Mouse (Mus musculus): Measurements from ENCODE around the gene Mtch2.
"Not testable (repeated sequence)": the region's sequence is repeated elsewhere in the genome, so short reads cannot be mapped to it uniquely, and the experiment has no call there.

The Mtch2 gene

DNA sequence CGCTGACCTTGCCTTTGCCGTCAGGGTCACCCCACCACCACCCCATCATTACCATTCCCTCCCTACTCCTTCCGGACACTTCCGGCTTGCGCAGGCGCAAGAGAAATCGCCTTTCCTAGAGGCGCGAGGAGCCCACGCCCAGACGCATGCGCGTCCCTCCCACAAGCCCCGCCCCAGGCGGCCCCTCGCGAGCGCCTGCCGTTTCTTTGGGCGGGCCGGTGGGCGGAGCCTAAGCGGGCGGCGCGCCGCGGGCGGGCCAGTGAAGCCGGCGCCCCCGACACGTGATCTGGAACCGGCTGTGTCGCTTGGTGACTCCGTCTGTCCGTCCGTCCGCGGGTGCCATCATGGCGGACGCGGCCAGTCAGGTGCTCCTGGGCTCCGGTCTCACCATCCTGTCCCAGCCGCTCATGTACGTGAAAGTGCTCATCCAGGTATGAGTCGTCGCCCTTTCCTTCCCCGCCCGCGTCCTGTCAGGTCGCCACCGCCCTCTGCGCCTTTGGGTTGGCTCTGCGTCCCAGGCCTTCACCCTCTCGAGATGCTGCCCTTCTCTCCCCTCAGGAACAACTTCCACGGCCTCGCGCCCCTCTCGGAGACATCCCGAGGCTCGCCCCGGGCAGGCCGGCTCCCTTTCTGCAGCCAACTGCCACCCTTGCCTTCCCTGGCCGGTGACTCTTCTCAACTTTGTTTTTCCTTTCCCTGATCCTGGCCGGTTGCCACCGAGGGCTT is at the start of gene Mtch2:
Gene Mtch2, plus strand, starts transcription at position 201 of the 726 bp plus-strand sequence.
- DNase-seq (ENCODE audit: low read depth in 2 of 2, low spot score in 2 of 2) = peak; percentile 93 to 94

DNA sequence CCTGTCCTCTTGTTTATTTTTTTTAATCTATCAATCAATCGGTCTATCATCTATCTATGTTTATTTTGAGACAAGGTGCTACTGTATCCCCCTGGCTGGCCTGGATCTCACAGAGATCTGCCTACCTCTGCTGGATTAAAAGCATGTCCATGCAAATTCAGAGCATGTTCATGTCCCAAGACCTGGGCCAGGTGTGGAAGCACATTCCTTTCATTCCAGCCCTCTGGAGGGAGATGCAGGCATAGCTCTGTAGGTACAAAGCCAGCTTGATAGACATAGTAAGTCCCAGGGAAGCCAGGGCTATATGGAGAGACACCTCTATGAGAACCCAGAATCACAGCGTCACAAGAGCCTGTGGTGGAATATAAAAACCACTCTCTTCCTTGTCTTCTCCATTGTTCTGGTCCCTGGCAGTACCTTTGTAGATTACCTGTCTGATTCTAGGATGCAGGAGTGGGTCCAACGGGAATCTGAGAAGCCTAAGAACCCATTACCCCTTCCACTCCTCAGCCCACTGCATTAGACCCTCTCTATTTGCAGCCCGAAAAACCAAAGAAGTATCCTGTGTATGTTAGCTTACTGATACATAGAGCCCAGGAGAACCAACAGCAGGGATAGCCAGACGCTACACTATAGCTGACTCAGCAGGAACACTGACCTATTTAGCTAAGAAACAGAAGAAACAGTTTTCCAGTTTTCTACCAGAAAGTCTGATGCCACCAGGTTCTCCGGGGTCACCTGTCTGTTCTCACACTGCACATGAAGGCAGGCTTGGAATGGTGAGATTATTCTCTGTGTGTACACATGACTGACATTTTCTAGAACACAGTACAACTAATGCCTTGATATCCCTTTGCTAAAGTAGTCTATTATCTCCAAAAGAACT is 38.5 kb upstream of the Mtch2 start:
- DNase-seq (ENCODE audit: low read depth in 2 of 2, low spot score in 2 of 2) = no peak

DNA sequence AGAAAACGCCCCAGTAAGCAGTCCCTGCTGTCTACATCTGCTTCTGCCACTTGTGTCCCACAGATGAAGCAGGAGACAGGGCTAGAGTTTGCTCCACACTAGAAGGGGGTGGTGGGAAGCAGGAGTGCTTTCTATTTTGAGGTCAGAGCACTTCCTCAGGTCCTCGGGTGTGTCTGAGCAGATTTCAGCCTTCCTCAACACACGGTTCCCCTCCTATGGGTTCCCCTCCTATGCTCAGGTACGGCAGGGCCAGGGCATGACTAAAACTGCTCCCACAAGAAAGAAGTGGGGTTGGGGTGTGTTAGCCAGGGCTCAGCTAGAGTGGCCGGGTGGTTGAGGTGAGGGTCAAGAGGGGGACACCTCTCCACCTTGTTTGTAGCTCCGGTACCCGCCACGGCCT is 36.2 kb upstream of the Mtch2 start:
- no peak for DNase-seq (ENCODE audit: low read depth in 2 of 2, low spot score in 2 of 2)

DNA sequence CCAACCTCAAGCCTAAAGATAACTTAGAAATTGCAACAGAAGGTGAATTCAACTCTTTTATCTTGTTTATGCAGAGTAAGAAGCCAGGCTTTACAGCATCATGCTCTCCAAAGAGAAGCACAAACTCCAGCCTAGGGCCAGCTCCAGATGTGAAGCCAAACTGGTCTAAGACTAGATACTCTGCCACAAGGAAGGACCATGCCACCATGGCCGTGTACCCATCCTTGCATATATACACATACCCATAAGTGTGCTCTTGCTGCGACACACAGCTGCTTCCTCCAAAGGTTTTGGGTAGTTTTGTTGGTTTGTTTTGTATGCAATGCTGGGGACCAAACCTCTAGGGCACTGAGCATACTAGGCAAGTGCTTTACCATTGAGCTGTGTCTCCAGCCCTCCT is 31.7 kb upstream of the Mtch2 start:
- DNase-seq (ENCODE audit: low read depth in 2 of 2, low spot score in 2 of 2) = no peak

DNA sequence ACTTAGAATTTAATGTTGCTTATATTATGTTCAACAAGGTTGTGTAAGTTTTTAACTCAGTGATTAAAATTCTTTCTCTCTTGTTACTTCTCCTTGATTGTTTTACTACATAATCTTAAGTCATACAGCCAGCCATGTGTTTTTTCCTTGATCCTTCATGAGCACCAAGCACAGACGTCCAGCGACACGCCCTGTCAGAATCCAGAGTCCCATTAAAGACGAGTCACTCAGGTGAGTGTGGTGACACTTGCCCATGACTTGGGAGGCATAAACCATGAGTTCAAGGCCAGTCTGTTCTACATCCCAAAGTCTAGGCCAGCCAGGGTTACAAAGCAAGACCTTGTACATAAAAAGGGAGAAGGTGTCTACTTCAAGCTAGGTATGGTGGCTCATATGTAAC is 30.8 kb upstream of the Mtch2 start:
- no peak for DNase-seq (ENCODE audit: low read depth in 2 of 2, low spot score in 2 of 2)

DNA sequence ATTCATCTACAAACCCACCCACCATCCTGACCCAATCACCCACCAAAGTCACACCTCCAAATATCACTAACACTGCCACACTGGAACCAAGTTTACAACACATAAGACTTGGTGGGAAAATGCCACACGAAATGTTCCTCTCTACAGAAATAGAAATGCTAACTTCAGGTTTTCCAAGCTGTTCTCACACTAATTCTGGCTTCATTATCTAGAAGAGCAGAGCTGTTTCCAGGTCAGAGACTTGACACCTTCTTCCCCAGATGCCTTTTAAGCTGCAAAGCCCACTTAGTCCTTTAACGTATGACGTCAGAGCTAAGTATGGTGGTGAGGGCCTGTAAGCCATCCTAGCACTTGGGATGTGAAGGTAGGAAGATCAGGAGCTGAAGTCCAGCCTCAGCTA is 28.2 kb upstream of the Mtch2 start:
- no peak for DNase-seq (ENCODE audit: low read depth in 2 of 2, low spot score in 2 of 2)

DNA sequence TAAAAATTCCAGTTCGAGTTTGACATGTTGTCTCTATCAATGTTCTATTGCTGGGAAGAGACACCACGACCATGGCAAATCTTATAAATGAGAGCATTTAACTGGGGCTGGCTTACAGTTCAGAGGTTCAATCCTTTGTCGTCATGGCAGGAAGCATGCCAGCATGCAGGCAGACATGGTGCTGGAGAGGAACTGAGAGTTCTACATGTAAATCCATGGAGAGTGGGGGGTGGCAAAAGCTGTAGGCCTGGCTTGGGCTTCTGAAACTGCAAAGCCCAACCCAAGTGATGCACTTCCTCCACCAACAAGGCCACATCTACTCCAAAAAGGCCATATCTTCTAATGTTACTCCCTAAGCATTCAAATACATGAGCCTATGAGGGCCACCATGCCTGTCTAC is 26.1 kb upstream of the Mtch2 start:
- DNase-seq (ENCODE audit: low read depth in 2 of 2, low spot score in 2 of 2) = no peak

DNA sequence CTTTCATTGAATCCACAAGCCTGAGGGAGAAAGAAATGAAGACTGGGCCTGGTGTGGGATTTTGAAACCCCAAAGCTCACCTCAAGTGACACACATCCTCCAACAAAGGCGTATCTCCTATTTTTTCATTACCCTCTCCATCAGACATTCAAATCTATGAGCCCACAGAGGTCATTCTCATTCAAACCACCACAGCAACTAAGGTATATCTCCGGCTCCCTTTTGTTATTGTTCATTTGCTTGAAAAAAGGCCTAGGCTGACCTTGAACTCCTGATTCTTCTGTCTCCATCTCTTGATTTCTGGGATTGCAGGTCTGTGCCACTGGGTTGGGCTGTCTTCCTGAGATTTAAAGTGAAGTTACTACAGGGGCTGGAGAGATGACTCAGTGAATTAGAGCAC is 24.0 kb upstream of the Mtch2 start:
- DNase-seq (ENCODE audit: low read depth in 2 of 2, low spot score in 2 of 2) = no peak

DNA sequence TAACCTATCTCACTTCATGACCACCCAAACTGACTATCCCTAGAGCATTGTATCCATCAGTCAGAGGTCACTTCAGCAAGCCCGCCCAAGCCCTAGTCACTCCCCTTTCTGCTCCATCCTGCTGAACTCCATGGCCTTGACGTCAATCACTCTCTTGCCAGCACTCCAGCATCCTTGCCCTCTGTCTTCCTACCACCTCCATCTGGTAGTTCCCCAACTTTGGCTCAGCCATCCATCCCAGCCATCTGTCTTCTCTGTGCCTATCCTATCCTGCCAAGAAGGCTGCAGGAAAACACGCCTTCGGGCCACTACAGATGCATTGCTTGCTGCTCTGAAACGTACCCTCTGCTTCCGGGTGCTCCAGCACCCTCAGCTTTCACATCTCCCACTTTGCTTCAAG is 23.2 kb upstream of the Mtch2 start:
- DNase-seq (ENCODE audit: low read depth in 2 of 2, low spot score in 2 of 2) = no peak

DNA sequence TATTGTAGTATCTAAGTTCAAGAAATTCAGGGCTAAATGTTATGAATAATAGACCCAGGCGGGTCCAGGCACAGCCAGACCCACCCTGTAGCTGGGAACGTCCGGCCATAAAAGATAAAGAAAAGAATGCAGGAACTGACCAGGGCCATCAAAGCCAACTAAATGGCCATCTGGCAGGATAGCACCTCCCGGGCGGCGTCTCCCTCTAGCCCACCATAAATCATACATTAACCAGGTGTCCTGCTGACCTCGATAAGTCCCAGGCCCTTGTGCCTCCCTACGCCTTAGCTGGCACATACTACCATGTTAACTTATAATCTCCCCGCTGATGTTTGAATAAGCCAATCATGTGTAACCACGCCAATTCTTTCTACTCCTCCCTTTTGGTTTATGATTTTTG is 22.4 kb upstream of the Mtch2 start:
- DNase-seq (ENCODE audit: low read depth in 2 of 2, low spot score in 2 of 2) = not testable (repeated sequence)

DNA sequence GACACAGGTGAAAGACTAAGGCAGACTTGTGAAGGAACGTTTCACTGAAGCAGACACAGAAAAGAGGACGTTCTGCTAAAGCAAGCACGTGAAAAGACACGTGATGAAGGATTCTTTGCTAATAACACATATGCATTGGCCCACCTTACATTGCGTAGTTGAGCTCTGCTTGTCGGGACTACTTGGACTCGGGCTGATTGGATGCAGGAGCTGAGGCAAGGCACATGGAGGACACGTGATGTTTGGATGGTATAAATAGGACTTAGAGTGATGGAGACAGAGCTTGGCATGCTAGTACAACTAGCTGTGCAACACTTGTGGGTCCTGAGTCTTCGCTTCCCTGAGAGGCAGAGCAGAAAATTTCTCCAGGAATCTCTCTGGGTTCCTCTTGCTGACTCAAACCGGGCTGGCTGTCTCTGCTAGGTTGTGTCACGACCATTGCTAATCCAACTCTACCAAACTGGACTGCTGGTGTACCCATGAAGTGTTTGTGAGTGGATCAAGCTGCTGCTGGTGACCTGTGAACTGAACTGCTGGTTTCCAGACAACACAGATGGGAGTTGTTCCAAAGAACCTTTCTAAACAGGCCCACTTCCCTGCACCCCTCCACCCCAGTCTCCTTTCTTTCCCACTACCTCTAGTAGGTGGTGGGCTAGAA is 21.3 kb upstream of the Mtch2 start:
- no peak for DNase-seq (ENCODE audit: low read depth in 2 of 2, low spot score in 2 of 2)

DNA sequence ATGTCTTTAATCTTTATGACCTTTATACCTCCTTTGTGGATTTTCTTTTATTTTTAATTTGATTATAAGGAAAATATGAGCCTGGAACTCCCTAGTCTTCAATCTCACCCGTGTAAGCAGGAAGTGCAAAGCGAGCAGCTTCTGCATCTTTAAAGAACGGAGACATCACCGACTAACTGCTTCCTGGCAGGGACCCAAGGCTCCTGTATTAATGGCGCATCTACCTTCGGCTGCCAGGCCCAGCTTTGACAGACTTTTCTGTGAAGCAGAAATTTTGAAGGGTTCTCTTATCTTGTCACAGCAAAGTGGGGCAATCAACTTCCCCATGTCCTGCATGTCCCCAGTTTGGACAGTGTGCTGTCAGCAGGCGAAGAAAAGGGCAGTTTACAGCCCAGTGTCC is 18.2 kb upstream of the Mtch2 start:
- DNase-seq (ENCODE audit: low read depth in 2 of 2, low spot score in 2 of 2) = no peak

DNA sequence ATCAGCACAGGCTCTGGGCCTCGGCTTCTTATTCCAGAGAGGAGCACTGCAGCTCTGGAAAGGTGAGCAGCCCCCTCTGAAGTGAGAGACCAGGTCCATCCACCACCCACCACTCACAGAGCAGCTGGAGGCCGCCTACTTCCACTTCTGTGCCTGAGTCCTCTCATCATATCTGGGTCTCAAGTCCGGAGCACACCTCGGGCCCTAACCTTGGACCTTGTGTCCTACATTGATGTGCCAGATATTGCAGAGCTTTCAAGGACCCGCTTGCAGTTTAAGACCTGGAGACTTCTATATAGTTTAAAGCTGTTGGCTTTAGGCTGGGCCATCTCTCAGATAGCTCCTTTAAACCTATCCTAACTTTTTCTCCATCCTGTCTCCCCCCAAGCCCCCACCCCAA is 13.5 kb upstream of the Mtch2 start:
- DNase-seq (ENCODE audit: low read depth in 2 of 2, low spot score in 2 of 2) = no peak

DNA sequence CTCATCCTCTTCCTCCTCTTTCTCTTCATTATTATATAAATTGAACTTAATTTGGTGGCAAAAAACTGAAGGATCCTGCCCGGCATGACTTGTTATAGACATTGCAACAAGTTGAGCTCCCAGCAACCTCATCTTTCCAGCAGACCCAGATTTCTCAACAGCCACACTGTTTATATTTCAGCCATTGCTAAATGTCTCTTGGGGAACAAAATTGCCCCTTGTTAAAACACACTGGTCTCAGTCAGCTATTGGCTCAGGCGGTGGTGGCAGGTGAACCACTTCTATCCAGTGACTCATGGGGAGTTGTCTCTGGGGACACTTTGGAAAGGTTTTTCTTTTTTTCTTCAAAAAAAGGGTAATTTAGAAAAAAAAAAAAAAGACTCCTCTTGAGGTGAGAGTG is 8.3 kb upstream of the Mtch2 start:
- DNase-seq (ENCODE audit: low read depth in 2 of 2, low spot score in 2 of 2) = no peak

DNA sequence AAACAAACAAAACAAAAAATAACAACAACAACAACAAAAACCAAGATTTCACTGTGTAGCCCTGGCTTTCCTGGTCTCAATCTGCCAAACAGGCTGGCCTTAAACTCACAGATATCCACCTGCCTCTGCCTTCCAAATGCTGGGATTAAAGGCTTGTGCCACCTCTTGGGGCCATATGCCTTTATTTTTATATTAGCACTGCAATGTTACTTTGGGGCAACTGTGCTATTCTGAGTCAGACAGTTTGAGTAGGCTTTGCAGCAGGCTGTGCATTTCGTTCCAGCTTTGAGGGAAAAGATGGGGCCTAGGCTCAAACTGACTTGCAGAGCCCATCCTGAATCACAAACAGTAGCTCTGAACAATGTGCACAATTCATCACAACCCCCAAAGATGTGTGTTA is 3.3 kb upstream of the Mtch2 start:
- DNase-seq (ENCODE audit: low read depth in 2 of 2, low spot score in 2 of 2) = no peak

DNA sequence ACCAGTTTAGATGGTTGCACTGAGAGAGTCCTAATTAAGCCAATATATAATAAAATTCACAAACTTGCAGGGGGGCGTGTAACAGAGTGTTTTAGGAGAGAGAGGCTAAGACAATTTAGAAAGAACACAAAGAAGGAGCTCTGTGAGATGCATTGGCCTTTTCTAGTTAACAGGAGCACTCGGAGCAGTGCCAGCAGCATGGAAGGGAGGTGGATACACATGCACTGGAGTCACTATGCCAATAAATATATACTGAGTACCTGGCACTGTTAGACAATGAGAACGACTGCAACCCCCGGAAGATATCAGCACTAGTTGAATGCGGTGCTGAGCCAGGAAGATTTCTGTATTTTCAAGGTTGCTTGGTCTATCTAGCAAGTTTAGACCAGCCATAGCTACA is 2.7 kb upstream of the Mtch2 start:
- no peak for DNase-seq (ENCODE audit: low read depth in 2 of 2, low spot score in 2 of 2)

DNA sequence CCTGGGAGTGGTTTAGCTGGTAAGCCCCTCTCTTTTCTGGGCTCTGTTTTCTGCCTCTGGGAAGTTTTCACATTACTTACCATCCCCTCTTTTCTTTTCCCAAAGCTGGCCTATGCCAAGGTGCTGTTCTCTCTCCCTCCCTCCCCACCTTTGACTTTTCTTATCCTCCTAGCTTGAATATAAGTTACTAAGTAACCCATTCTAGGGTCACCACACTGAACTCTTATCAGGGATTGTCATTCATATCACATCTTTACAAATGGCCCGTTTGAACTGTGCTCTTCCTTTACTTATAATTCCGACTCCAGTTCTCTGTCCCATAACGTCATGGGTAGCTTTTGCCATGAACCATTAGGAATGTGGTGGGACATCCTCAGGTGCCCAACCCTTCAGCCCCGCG is 1.7 kb upstream of the Mtch2 start:
- DNase-seq (ENCODE audit: low read depth in 2 of 2, low spot score in 2 of 2) = no peak

DNA sequence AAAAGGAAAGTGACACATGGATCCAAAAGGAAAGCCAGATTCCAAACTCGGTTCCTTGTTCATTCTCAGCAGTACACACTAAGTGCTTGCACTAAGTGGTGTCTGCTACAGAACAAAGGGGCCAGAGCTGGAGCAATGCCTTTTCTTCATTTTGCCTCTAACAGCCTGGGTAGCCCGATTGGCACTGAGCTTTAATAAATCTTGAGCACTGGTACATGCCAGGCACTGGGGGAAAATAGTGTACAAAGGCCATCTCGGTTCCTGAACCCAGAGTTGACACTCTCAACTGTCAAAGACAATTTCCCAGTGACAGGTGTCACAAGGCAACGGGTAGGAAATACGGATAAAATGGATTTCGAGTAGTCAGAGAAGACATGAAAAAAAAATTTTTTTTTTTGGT is 784 bp upstream of the Mtch2 start:
- DNase-seq (ENCODE audit: low read depth in 2 of 2, low spot score in 2 of 2) = no peak

DNA sequence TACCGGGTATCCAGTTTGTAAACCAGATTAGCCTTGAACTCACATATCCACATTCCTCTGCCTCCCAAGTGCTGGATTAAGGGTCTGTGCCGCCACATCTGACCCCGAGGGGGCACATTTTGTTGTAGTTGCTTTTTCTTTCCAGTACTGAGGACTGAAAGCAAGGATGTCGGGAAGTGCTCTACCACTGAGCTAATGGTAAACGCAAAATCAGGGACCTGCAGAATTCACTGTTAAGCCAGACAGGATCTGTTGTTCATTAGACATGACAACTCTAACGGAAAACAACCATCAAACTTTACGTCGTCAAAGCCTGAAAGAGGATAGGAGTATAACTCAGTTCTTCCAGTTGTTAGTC is 379 bp upstream of the Mtch2 start:
- DNase-seq (ENCODE audit: low read depth in 2 of 2, low spot score in 2 of 2) = no peak

DNA sequence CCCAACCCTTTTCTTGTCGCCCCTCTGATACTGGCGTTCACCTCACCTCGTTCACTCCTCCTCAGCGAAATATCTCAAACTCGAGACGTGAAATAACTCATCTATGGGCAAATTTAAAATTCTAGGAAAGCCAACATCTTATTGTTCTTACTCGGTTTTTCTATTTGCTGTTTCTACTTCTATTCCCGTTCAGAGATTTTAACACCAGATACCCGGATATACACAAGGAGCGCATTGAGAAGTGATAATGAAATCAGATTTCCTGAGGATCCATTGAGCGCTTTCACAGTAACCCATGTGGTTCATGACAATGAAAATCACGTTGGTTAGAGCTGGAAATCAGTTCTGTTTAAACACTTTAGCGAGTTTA is 711 bp downstream of the Mtch2 start:
- no peak for DNase-seq (ENCODE audit: low read depth in 2 of 2, low spot score in 2 of 2)

DNA sequence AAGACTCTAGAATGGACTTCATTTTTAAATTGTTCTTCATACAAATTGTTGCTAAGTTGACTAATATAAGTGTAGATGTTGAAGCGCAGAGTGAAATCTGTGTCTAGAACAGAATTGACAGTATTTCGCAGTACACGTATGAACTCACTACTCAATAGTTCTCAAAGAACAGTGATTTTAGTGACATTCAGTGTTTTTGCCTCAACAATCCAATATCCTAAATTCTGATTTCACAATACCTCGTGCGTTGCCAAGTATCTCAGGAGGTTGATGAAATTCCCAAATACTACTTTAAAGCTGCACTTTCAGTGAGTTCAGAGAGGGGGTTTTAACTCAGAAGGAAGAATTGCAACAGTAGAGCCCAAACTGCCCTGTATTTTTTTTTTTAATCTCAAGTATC is 1.4 kb downstream of the Mtch2 start:
- no peak for DNase-seq (ENCODE audit: low read depth in 2 of 2, low spot score in 2 of 2)

DNA sequence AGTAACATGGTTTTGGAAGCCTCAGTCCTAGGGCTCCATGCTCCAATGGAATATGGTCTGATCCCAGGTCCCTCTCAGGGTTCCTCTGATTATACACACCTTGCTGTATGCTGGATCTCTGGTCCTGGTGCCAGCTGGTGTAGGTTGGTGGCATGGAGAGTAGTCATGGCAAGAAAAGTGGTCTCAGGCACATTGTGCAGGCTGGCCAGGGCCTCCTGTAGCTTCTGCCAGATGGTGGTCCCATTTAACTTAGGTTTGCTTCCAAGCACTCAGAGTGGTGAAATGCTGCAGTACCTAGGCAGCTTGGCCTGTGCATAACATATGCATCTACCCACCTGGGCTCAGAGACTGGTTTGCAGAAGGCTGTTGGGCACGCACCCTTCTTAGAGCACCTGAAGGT is 3.4 kb downstream of the Mtch2 start:
- DNase-seq (ENCODE audit: low read depth in 2 of 2, low spot score in 2 of 2) = no peak
